Mouse (Mus musculus): ENCODE data around the gene Nrip2.

GRCm38 (mm10) chr6:128421036-128421435 lies 21.9 kb downstream of the Nrip2 start:
- TF ChIP-seq CTCF (conservative IDR thresholded peaks at IDR 0.05; ENCODE audit: insufficient read depth, insufficient read length, low read depth, low read length) (no peak), POLR2A (IDR thresholded peaks at IDR 0.05; ENCODE audit: low read depth, low read length) (no peak)
